Mouse (Mus musculus): ENCODE data around the gene Tbc1d22a. TPM values are rescaled to one million over a fixed set of nuclear protein-coding genes. Genes with fewer than 3 reads are reported as not detected.

The Tbc1d22a gene
- total and polyA plus RNA-seq, 2 experiments from 2014 or later: 9.7 to 31.4 TPM

DNA sequence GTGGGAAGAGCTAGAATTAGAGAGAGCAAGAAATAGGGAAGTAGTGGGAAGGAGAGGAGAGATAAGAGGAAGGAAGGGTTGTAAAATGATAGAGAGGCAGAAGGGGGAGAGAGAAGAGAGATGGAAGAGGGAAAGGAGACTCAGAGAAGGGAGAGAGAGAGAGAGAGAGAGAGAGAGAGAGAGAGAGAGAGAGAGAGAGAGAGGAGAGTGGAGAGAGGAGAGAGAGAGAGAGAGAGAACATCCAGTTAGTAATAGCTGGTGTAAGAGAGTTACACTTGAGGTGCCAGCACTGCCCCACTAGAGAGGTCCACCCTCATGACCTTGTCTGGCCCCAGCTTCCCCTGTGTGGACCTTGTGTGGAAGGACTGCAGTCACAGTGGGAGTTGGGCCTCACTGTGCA is 37.9 kb downstream of the Tbc1d22a start:
- no peak overlapping the region for H3K27ac ChIP-seq (ENCODE audit: low read depth)
- no peak for ATAC-seq (ENCODE audit: insufficient read depth, low read depth)
- H3K9ac ChIP-seq (replicated peaks; ENCODE audit: low read depth, low read length): no peak overlapping the region
- no peak overlapping the region for H3K4me3 ChIP-seq (ENCODE audit: low read depth, low read length)
- H3K4me1 ChIP-seq (ENCODE audit: control insufficient read depth, insufficient read depth): no peaks in the 10 kb centered on the region
- H3K36me3 ChIP-seq (replicated peaks; ENCODE audit: control insufficient read depth, insufficient read depth, low read length): no peaks in the 10 kb centered on the region
- DNase-seq (ENCODE audit: low spot score): no peak
- H3K4me2 ChIP-seq (ENCODE audit: low read depth, low read length): no peak overlapping the region
- H3K9me3 ChIP-seq (replicated peaks; ENCODE audit: control insufficient read depth, low read length): no peaks in the 10 kb centered on the region
- no peaks in the 10 kb centered on the region for H3K27me3 ChIP-seq (ENCODE audit: control insufficient read depth, insufficient read depth, low read length)
- TF ChIP-seq EP300 (IDR thresholded peaks at IDR 0.05; ENCODE audit: low read depth) (no peak), CTCF (IDR thresholded peaks at IDR 0.05; ENCODE audit: low read depth) (no peak)

- Histone ChIP-seq H3K4me3 (ENCODE audit: low read depth, low read length) (no peak overlapping the region), H3K27ac (ENCODE audit: low read depth) (no peak overlapping the region), H3K36me3 (replicated peaks; ENCODE audit: control insufficient read depth, insufficient read depth, low read length) (no peaks in the 10 kb centered on the region), H3K9ac (replicated peaks; ENCODE audit: low read depth, low read length) (no peak overlapping the region), H3K27me3 (ENCODE audit: control insufficient read depth, insufficient read depth, low read length) (no peaks in the 10 kb centered on the region), H3K4me1 (ENCODE audit: control insufficient read depth, insufficient read depth) (no peaks in the 10 kb centered on the region), H3K9me3 (replicated peaks; ENCODE audit: control insufficient read depth, low read length) (no peaks in the 10 kb centered on the region), H3K4me2 (ENCODE audit: low read depth, low read length) (no peak overlapping the region)
- 50% methylated on average over 4 of the region's 4 CpGs for WGBS
- TF ChIP-seq EP300 (IDR thresholded peaks at IDR 0.05; ENCODE audit: low read depth) (no peak), CTCF (IDR thresholded peaks at IDR 0.05; ENCODE audit: low read depth) (no peak)
- DNase-seq (ENCODE audit: low spot score) (no peak), ATAC-seq (ENCODE audit: insufficient read depth, low read depth) (no peak)
Observed at GRCm38 (mm10) chr15:86252684-86253083, 38.4 kb downstream of the Tbc1d22a start.

GRCm38 (mm10) chr15:86253411-86253810 is 39.2 kb downstream of the Tbc1d22a start:
- H3K36me3 ChIP-seq (replicated peaks; ENCODE audit: control insufficient read depth, insufficient read depth, low read length): no peaks in the 10 kb centered on the region
- no peak for TF ChIP-seq EP300 (IDR thresholded peaks at IDR 0.05; ENCODE audit: low read depth)
- no peak for TF ChIP-seq CTCF (IDR thresholded peaks at IDR 0.05; ENCODE audit: low read depth)
- no peaks in the 10 kb centered on the region for H3K27me3 ChIP-seq (ENCODE audit: control insufficient read depth, insufficient read depth, low read length)
- no peak overlapping the region for H3K4me3 ChIP-seq (ENCODE audit: low read depth, low read length)
- ATAC-seq (ENCODE audit: insufficient read depth, low read depth): no peak
- H3K4me2 ChIP-seq (ENCODE audit: low read depth, low read length): no peak overlapping the region
- H3K9me3 ChIP-seq (replicated peaks; ENCODE audit: control insufficient read depth, low read length): no peaks in the 10 kb centered on the region
- no peak overlapping the region for H3K9ac ChIP-seq (replicated peaks; ENCODE audit: low read depth, low read length)
- no peaks in the 10 kb centered on the region for H3K4me1 ChIP-seq (ENCODE audit: control insufficient read depth, insufficient read depth)
- WGBS: 61% methylated on average over 10 of the region's 10 CpGs
- no peak for DNase-seq (ENCODE audit: low spot score)
- no peak overlapping the region for H3K27ac ChIP-seq (ENCODE audit: low read depth)

DNA sequence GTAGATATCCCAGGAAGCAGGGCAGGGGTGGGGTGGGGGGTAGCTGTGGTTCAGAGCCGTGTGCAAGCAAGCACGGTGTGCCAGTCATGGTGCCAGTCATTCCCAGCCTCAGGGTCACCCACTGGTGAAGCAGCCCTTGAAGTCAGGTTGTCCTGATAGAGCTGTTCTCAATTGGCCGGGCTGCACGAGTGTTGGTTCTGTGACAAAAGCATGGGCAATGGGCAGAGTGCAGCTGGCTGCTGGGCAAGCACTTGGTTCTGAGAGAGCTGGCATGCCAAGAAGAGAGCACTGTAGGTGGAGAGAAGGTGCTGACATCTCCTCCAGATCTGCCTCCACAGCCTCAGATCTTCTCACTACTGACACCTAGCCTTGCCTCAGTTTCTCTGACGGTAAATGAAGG is 41.9 kb downstream of the Tbc1d22a start:
- no peak for ATAC-seq (ENCODE audit: insufficient read depth, low read depth)
- TF ChIP-seq CTCF (IDR thresholded peaks at IDR 0.05; ENCODE audit: low read depth) (no peak), EP300 (IDR thresholded peaks at IDR 0.05; ENCODE audit: low read depth) (no peak)
- no peak overlapping the region for H3K4me2 ChIP-seq (ENCODE audit: low read depth, low read length)

DNA sequence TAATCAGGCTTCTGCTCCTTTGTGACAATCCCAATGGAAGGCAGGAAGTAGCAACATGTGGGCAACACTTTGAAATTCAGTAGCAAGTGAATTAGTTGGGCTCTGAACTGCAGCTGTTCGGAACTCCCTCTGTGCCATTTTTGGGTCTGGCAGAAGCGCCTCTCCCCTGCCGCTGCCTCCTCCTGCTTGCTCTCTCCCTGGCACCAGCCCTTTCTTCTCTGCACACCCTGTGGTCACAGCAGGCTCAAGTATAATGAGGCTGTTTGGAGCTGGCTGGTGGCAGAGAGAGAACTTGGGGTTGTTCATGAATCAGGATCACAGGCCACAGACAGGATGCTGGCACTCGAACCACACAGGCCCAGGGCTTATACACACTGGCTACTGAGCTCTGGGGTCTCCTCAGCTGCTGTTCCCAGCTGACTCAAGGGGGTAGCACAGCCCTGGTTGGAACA is 42.5 kb downstream of the Tbc1d22a start:
- H3K27ac ChIP-seq (ENCODE audit: low read depth): no peak overlapping the region
- no peak overlapping the region for H3K9ac ChIP-seq (replicated peaks; ENCODE audit: low read depth, low read length)
- H3K4me1 ChIP-seq (ENCODE audit: control insufficient read depth, insufficient read depth): no peaks in the 10 kb centered on the region
- DNase-seq (ENCODE audit: low spot score) (no peak), ATAC-seq (ENCODE audit: insufficient read depth, low read depth) (no peak)
- no peak overlapping the region for H3K4me3 ChIP-seq (ENCODE audit: low read depth, low read length)
- H3K36me3 ChIP-seq (replicated peaks; ENCODE audit: control insufficient read depth, insufficient read depth, low read length): no peaks in the 10 kb centered on the region
- TF ChIP-seq CTCF (IDR thresholded peaks at IDR 0.05; ENCODE audit: low read depth): no peak
- no peak for TF ChIP-seq EP300 (IDR thresholded peaks at IDR 0.05; ENCODE audit: low read depth)
- no peak overlapping the region for H3K4me2 ChIP-seq (ENCODE audit: low read depth, low read length)
- H3K27me3 ChIP-seq (ENCODE audit: control insufficient read depth, insufficient read depth, low read length): no peaks in the 10 kb centered on the region
- H3K9me3 ChIP-seq (replicated peaks; ENCODE audit: control insufficient read depth, low read length): no peaks in the 10 kb centered on the region
- WGBS: 71% methylated on average over 4 of the region's 4 CpGs

More for the DNA sequence above, 41.9 kb downstream of the Tbc1d22a start:
- no peaks in the 10 kb centered on the region for H3K36me3 ChIP-seq (replicated peaks; ENCODE audit: control insufficient read depth, insufficient read depth, low read length)
- no peak for DNase-seq (ENCODE audit: low spot score)
- no peak overlapping the region for H3K9ac ChIP-seq (replicated peaks; ENCODE audit: low read depth, low read length)
- H3K27ac ChIP-seq (ENCODE audit: low read depth): no peak overlapping the region
- H3K27me3 ChIP-seq (ENCODE audit: control insufficient read depth, insufficient read depth, low read length): no peaks in the 10 kb centered on the region
- H3K4me3 ChIP-seq (ENCODE audit: low read depth, low read length): no peak overlapping the region
- 78% methylated on average over 5 of the region's 5 CpGs for WGBS
- no peaks in the 10 kb centered on the region for H3K9me3 ChIP-seq (replicated peaks; ENCODE audit: control insufficient read depth, low read length)
- no peaks in the 10 kb centered on the region for H3K4me1 ChIP-seq (ENCODE audit: control insufficient read depth, insufficient read depth)

DNA sequence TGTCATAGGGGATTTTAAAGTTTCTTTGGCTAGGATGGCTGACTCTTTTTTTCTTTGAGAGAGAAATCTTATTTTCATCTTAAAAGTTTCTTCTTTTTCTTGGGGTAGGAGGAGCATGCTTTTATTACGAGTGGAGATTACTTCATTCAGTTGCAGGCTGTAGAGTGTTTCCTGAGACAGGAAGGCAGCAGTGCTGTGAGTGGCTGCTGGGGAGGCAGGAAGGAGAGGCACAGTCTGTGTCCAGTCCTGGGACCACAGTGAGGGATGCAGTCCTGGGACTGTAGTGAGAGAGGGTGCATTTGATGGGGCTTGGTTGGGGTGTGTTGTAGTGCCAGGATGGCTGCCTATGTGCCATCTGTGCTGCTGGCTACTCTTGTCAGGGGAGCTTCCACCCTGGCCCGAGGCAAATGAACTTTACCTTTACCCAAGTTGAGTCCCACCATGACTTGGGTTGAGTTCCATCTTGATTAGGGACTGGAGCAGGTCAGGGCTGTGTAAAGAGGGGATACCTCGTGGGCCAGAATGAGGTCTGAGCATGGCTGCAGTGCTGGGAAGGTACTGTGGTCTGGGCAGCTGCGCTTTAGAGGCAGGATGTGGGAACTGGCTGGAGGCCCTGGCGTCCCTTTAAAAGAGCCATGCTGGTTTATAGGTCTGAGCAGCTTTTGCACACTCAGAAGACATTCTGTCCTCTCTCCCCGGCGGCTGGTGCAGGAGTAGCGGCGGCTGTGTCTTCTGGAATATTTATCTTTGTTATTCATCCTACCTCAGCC is 43.8 kb downstream of the Tbc1d22a start:
- no peak overlapping the region for H3K27ac ChIP-seq (ENCODE audit: low read depth)
- H3K27me3 ChIP-seq (ENCODE audit: control insufficient read depth, insufficient read depth, low read length): no peaks in the 10 kb centered on the region
- WGBS: 77% methylated on average over 9 of the region's 9 CpGs
- no peak overlapping the region for H3K4me3 ChIP-seq (ENCODE audit: low read depth, low read length)
- H3K36me3 ChIP-seq (replicated peaks; ENCODE audit: control insufficient read depth, insufficient read depth, low read length): no peaks in the 10 kb centered on the region
- no peak for TF ChIP-seq CTCF (IDR thresholded peaks at IDR 0.05; ENCODE audit: low read depth)
- no peak for TF ChIP-seq EP300 (IDR thresholded peaks at IDR 0.05; ENCODE audit: low read depth)
- H3K4me2 ChIP-seq (ENCODE audit: low read depth, low read length): no peak overlapping the region
- DNase-seq (ENCODE audit: low spot score) (no peak), ATAC-seq (ENCODE audit: insufficient read depth, low read depth) (no peak)
- no peaks in the 10 kb centered on the region for H3K4me1 ChIP-seq (ENCODE audit: control insufficient read depth, insufficient read depth)
- no peaks in the 10 kb centered on the region for H3K9me3 ChIP-seq (replicated peaks; ENCODE audit: control insufficient read depth, low read length)
- no peak overlapping the region for H3K9ac ChIP-seq (replicated peaks; ENCODE audit: low read depth, low read length)

All from heart, postnatal 0 days (tissue).